Mouse (Mus musculus) forebrain, postnatal 0 days (tissue): ENCODE measurements at regions not wholly inside any gene's neighbourhood (a gene's known extent, or its start where the extent isn't known, plus 50 kb on each side); places are given as distances from the start of the nearest gene placed in this dataset.

Experiments
- ATAC-seq: fragments of 200-750 bp; cut with Nextera tagmentation; 2 replicates; pipeline ENCODE4 v1.8.0; 2017; ENCODE audit warnings: mild to moderate bottlenecking, moderate library complexity
- DNase-seq: peaks from one replicate; pipeline ENCODE4 v3.0.0-alpha.2; 2015
- H3K27ac ChIP-seq: fragments of 300-500 bp; sonication (generic); 2 replicates; pipeline ENCODE4 v1.5.1; 2014; ENCODE audit warnings: low read depth, mild to moderate bottlenecking, antibody characterized with exemption, low read length, moderate library complexity, mixed read lengths
- H3K27me3 ChIP-seq: fragments of 300-500 bp; sonication (generic); 2 replicates; pipeline ENCODE4 v1.6.1; 2014; ENCODE audit warnings: mild to moderate bottlenecking, low read length, mixed read lengths; ENCODE audit not compliant: insufficient read depth
- H3K36me3 ChIP-seq: fragments of 300-500 bp; sonication (generic); 2 replicates; pipeline ENCODE4 v1.6.1; 2014; ENCODE audit warnings: mild to moderate bottlenecking, moderate library complexity; ENCODE audit not compliant: insufficient read depth
- H3K4me1 ChIP-seq: fragments of 300-500 bp; sonication (generic); 2 replicates; pipeline ENCODE4 v1.6.1; 2014; ENCODE audit warnings: antibody characterized with exemption; ENCODE audit not compliant: insufficient read depth
- H3K4me2 ChIP-seq: fragments of 300-500 bp; sonication (generic); 2 replicates; pipeline ENCODE4 v1.6.1; 2014; ENCODE audit warnings: low read depth, mild to moderate bottlenecking, moderate library complexity
- H3K4me3 ChIP-seq: fragments of 300-500 bp; sonication (generic); 2 replicates; pipeline ENCODE4 v1.5.1; 2014; ENCODE audit warnings: low read depth, low read length, mixed read lengths
- H3K9ac ChIP-seq: fragments of 300-500 bp; sonication (generic); 2 replicates; pipeline ENCODE4 v1.6.1; 2014; ENCODE audit warnings: mild to moderate bottlenecking
- H3K9me3 ChIP-seq: fragments of 300-500 bp; sonication (generic); 2 replicates; pipeline ENCODE4 v1.6.1; 2016; ENCODE audit warnings: low read length
- CTCF ChIP-seq: sonication (generic); IDR thresholded peaks from 2 replicates; pipeline ENCODE4 v1.5.1; 2016; ENCODE audit warnings: antibody characterized with exemption, control low read depth, low read depth
- WGBS: fragments of 180-500 bp; shearing (Covaris S2); extraction: QIAGEN DNeasy Blood & Tissue Kit; methylation state at CpG from one replicate; pipeline ENCODE4 v1.1.7; 2014; 5-methylcytosine and 5-hydroxymethylcytosine counted together

DNA sequence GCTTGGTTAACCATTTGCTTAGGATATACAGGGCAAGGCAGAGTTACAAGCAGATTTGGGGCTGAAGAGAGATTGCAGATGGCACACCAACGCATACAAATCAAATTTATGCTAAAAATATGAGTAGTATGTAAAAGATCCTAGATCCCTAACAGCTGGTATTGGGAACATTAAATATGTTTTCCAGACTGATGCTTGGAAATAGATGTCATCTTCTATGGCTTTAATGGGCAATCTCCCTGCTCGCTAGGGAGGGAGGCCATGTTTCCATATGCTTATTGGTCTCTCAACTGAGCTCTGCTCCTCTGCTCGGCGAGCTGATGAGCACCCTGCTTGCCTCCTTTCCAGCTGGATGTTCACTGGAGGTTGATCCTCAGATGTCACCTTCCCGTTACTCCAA is 82.0 kb upstream of the Slc35f3 start:
- H3K27ac ChIP-seq, result no peak overlapping the region
- H3K9me3 ChIP-seq, result no peaks in the 10 kb centered on the region
- H3K9ac ChIP-seq, result no peak overlapping the region
- ATAC-seq (peak; percentile 43; the same call in 1 of the 2 replicates), DNase-seq (no peak)
- H3K4me3 ChIP-seq, result no peak overlapping the region
- H3K27me3 ChIP-seq, result no peaks in the 10 kb centered on the region
- no peak overlapping the region for H3K4me2 ChIP-seq
- 58% methylated on average over 5 of the region's 5 CpGs for WGBS
- H3K4me1 ChIP-seq, result no peaks in the 10 kb centered on the region
- TF ChIP-seq CTCF, result no peak
- no peaks in the 10 kb centered on the region for H3K36me3 ChIP-seq

DNA sequence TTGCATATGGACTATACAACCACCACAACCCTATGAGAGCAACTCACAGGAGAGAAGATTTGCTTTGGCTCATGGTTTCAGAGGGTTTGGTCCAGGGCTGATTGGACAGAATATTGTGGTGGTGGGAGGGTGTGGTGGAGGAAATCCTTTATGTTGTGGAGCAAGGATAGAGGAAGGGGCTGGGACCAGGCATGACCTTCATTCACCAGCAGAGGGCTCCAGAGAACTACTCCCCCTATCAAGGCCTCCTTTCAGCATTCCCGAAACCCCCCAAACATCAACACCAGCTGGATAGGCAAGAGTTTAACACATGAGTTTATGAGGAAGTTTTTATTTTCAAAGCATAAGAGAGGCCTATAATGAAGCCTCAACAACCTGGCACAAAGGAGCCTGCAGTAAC is 76.7 kb upstream of the Slc35f3 start:
- Histone ChIP-seq H3K4me1 (no peaks in the 10 kb centered on the region), H3K27ac (no peak overlapping the region), H3K36me3 (no peaks in the 10 kb centered on the region), H3K9ac (no peak overlapping the region), H3K9me3 (no peaks in the 10 kb centered on the region), H3K27me3 (no peaks in the 10 kb centered on the region), H3K4me3 (no peak overlapping the region), H3K4me2 (no peak overlapping the region)
- 46% methylated on average over 1 of the region's 1 CpGs for WGBS
- DNase-seq (no peak), ATAC-seq (no peak)
- TF ChIP-seq CTCF, result 0 out of 2 replicates have a peak, but pooled peaks have one; percentile 2

DNA sequence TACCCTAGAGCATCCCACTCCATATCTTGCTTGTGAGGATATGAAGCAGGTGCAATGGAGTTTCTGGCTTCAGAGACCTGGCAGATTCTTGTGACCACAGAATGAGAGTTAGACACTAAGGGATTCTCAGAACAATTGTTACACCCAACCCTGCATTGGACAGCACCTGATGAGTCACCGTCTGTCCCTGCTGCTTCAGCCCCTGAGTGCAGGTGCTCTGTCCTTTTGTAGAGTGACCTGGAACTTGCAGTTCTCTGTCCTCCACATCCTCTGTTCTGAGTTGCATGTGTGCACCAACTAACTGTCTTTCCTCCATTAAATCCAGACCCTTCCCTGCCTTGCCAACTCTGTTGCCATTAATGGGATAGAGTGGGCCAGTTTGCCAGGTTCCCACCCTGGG is 66.6 kb upstream of the Slc35f3 start:
- Histone ChIP-seq H3K27ac (no peak overlapping the region), H3K27me3 (no peaks in the 10 kb centered on the region), H3K36me3 (no peaks in the 10 kb centered on the region), H3K4me2 (no peak overlapping the region), H3K4me1 (no peaks in the 10 kb centered on the region), H3K9me3 (no peaks in the 10 kb centered on the region), H3K9ac (no peak overlapping the region), H3K4me3 (no peak overlapping the region)
- DNase-seq (no peak), ATAC-seq (no peak)
- TF ChIP-seq CTCF, result no peak
- 77% methylated on average over 1 of the region's 1 CpGs for WGBS

DNA sequence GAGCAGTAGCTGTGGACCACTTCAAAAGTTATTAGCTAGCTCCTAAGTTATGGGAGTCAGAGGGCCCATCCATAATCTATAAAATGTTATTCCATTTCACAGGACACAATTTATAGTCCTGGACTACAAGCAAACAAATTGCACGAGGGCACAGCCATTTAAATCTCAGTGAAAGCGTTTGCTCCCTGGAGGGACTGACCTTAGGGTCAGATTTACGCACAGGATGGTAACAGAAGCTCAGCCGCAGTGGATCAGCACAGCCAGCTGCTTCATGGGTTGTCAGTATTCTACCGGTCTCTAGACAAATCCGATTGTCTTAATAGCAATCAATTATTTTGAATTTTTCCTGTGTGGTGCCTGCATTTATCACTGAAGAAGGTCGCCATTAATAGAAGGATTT is 65.8 kb upstream of the Slc35f3 start:
- Histone ChIP-seq H3K9ac (no peak overlapping the region), H3K27me3 (no peaks in the 10 kb centered on the region), H3K9me3 (no peaks in the 10 kb centered on the region), H3K4me3 (no peak overlapping the region), H3K36me3 (no peaks in the 10 kb centered on the region), H3K27ac (no peak overlapping the region), H3K4me1 (no peaks in the 10 kb centered on the region), H3K4me2 (no peak overlapping the region)
- no peak for DNase-seq
- WGBS, result 50% methylated on average over 7 of the region's 7 CpGs
- no peak for ATAC-seq
- no peak for TF ChIP-seq CTCF

DNA sequence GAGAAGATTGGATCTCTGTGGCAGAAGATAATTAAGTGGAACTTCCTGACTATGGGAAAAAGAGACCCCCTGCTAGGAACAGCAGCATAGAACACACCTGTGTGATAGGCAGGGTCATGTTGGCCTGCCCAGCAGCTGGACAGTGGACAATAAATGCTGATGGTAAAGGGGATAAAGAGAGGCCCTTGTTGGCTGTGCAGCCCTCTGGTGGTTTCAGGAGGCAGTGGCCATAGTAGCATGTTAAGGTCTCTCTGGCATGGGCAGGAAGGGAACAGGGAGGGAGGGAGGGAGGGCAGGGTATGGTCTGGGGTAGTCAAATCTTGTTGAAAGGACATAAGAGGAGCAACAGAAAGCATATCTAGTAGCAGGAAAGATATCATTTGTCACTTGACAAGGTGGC is 58.7 kb upstream of the Slc35f3 start:
- H3K27me3 ChIP-seq, result no peaks in the 10 kb centered on the region
- ATAC-seq (no peak), DNase-seq (no peak)
- TF ChIP-seq CTCF, result peak; percentile 38
- H3K27ac ChIP-seq, result no peak overlapping the region
- H3K9ac ChIP-seq, result no peak overlapping the region
- H3K9me3 ChIP-seq, result no peaks in the 10 kb centered on the region
- H3K4me3 ChIP-seq, result no peak overlapping the region
- H3K4me1 ChIP-seq, result no peaks in the 10 kb centered on the region
- H3K4me2 ChIP-seq, result no peak overlapping the region
- H3K36me3 ChIP-seq, result no peaks in the 10 kb centered on the region

DNA sequence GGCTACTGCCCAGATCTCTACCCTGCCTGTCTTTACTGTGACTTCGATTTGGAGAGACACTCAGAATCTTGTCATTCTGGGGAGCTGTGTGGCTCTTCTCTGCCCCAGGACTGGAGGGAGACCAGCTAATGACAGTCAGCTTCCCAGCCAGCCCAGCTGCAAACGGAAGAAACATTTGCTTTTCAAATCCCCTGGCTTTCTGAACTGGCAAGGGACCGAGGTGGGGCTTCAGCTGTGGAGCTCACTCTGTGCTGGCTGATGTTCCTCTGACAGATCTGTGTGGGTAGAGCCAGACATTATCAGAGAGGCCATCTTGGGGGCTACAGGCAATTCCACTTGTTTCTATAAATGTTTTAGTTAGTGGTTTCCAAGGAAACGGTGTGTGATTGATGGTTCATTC is 54.0 kb upstream of the Slc35f3 start:
- Histone ChIP-seq H3K4me1 (no peaks in the 10 kb centered on the region), H3K27me3 (no peaks in the 10 kb centered on the region), H3K36me3 (no peaks in the 10 kb centered on the region), H3K9ac (no peak overlapping the region), H3K27ac (no peak overlapping the region), H3K9me3 (no peaks in the 10 kb centered on the region), H3K4me3 (no peak overlapping the region), H3K4me2 (no peak overlapping the region)
- ATAC-seq, result no peak
- 59% methylated on average over 4 of the region's 4 CpGs for WGBS
- DNase-seq, result no peak
- TF ChIP-seq CTCF, result no peak
